Mouse (Mus musculus): ENCODE results near the gene Mrpl42. TPM values are rescaled to one million over a fixed set of nuclear protein-coding genes. Genes with fewer than 3 reads are reported as not detected.
A peak's percentile ranks its signal among the peaks of the same experiment; 100 is the strongest.

Gene Mrpl42
- total RNA-seq, 2 experiments from 2014 or later, result 71.7 to 74.5 TPM

- H3K27ac ChIP-seq, result no peak overlapping the region
- H3K4me3 ChIP-seq, result no peak overlapping the region
- TF ChIP-seq CTCF (conservative IDR thresholded peaks at IDR 0.05), result peak; percentile 52
- no peak for DNase-seq (ENCODE audit: low spot score in 2 of 2)
Observed at GRCm38 (mm10) chr10:95535399-95536221, 33.9 kb upstream of the Mrpl42 start.

DNA sequence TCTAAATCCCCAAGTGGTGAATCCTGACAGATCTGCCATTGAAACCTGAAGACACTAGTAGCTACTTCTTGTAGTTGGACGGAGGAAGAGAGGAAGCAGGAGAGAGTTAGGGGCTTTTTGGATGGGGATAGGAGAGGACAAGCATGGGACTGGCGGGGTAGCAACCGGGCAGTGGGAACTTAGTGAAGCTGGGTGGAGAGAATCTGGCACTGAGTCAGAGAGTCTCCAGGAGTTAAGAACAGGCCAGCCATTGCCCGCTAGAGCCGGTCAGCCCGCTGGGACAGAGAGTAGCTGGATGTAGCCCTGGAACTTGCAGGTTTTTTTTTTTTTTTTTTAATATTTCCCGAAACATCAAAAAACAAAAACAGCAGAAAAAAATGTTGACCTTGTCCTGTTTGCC lies 31.6 kb upstream of the Mrpl42 start:
- no peak for TF ChIP-seq CTCF (conservative IDR thresholded peaks at IDR 0.05)
- Histone ChIP-seq H3K4me3 (no peak overlapping the region), H3K27ac (no peak overlapping the region)
- DNase-seq (ENCODE audit: low spot score in 2 of 2), result no peak

- no peak for DNase-seq (ENCODE audit: low spot score in 2 of 2)
- H3K4me3 ChIP-seq, result no peak overlapping the region
- TF ChIP-seq CTCF (conservative IDR thresholded peaks at IDR 0.05), result no peak
- no peak overlapping the region for H3K27ac ChIP-seq
Observed at GRCm38 (mm10) chr10:95532916-95533315, 31.2 kb upstream of the Mrpl42 start.

DNA sequence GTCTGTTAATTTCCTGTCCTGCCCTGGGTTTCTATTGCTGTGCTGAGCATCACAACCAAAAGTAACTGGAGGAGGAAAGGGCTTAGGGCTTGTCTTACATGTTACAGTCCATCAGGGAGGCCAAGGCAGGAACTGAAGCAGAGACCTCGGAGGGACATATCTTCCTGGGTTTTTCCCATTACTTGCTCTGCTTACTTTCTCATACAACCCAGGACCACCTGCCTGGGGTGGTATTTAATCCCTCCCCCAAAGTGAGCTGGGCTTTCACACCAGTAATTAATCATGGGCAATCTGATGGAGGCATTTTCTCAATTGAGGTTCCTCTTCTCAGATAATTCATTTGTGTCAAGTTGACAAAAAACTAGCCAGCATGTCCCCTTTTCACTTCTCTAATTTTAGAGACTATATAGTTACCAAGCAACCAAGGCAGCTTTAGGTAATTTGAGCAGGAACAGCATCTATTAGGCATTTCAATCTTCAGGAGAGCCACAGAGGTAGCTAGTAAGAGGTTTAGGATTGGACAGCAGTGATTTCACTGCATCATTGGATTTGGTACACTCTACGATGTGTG lies 28.9 kb upstream of the Mrpl42 start:
- Histone ChIP-seq H3K27ac (no peak overlapping the region), H3K4me3 (no peak overlapping the region)
- DNase-seq (ENCODE audit: low spot score in 2 of 2), result no peak
- TF ChIP-seq CTCF (conservative IDR thresholded peaks at IDR 0.05), result no peak

DNA sequence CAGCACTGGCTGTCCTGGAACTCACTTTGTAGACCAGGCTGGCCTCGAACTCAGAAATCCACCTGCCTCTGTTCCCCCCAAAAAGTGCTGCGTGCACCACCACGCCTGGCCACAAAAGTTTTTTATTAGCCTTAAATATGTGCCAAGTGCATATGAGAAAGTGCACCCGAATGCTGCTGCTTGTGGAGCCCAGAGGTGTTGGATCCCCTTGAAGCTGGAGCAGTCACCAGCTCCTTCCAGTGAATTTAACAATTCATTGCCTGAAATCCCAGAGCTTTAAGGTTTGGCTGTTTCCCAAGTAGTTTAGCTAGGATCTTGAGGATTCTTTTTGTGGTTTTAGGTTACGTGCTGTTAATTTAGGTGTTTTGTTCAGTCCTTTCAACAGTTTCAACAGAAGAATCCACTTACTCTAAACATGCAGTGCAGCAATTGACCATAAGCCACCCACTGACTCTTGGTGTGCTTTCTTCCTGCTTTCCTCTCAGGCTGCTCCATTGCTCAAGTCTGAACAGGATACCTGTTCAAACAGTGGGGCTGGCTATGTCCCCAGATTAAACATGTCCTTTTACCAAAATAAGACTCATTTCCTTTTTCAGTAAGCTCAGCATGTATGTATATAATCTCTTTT lies 24.9 kb upstream of the Mrpl42 start:
- TF ChIP-seq CTCF (conservative IDR thresholded peaks at IDR 0.05), result no peak
- DNase-seq (ENCODE audit: low spot score in 2 of 2), result no peak
- Histone ChIP-seq H3K4me3 (no peak overlapping the region), H3K27ac (no peak overlapping the region)

DNA sequence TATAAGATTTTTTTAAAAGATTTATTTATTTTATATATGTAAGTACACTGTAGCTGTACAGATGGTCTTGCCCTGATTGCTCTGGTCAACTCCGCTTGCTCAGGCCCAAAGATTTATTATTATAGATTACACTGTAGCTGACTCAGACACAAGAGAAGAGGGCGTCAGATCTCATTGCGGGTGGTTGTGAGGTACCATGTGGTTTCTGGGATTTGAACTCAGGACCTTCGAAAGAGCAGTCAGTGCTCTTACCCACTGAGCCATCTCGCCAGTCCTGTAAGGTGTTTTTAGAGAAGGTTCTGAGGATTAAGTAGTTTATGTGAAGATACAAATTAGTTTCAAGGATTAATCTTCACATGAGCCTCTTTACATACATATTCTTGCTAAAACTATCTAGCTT lies 24.1 kb upstream of the Mrpl42 start:
- H3K4me3 ChIP-seq, result no peak overlapping the region
- no peak for TF ChIP-seq CTCF (conservative IDR thresholded peaks at IDR 0.05)
- DNase-seq (ENCODE audit: low spot score in 2 of 2), result no peak
- H3K27ac ChIP-seq, result no peak overlapping the region

GRCm38 (mm10) chr10:95525037-95525675 lies 23.4 kb upstream of the Mrpl42 start:
- no peak overlapping the region for H3K4me3 ChIP-seq
- H3K27ac ChIP-seq, result no peak overlapping the region
- DNase-seq (ENCODE audit: low spot score in 2 of 2), result no peak
- no peak for TF ChIP-seq CTCF (conservative IDR thresholded peaks at IDR 0.05)

- no peak for DNase-seq (ENCODE audit: low spot score in 2 of 2)
- TF ChIP-seq CTCF (conservative IDR thresholded peaks at IDR 0.05), result no peak
- H3K4me3 ChIP-seq, result no peak overlapping the region
- no peak overlapping the region for H3K27ac ChIP-seq
Observed at GRCm38 (mm10) chr10:95517656-95518055, 15.9 kb upstream of the Mrpl42 start.

DNA sequence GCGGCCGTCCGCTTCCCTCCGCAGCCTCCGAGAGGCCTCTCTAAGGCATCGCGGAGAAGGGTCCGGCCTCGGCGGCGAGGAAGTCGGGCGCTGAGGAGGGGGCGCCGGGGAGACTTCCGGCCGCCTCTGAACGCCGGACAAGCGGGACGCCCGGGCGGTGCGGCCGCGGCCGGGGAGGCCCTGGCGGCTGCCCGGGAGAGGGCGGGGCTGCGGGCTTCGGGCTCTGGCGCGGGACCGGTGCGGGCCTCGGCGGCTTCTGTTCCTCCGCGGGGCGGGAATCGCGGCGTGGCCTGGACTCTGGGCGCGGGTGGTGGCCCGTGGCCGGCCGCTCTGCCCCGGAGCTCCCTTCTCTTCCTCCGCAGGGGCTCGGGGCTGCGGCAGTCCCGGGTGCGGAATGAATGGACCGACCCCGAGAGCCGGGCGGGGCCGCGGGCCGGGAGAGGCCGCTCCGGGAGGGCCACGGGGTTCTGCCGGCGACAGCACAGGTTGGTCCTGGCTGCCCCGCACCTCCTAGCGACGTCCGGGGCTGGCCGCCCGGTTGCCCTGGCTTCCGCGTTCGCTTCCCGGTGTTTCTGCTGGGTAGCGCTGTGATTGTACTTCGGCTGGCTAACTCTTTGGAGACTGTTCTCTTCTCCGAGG lies 13.7 kb upstream of the Mrpl42 start:
- peak overlapping the region; percentile 89 for H3K4me3 ChIP-seq
- peak; percentile 24 to 25 for DNase-seq (ENCODE audit: low spot score in 2 of 2)
- no peak for TF ChIP-seq CTCF (conservative IDR thresholded peaks at IDR 0.05)

GRCm38 (mm10) chr10:95514656-95515292 lies 13.0 kb upstream of the Mrpl42 start, which contains the start of gene Ube2n:
Ube2n (plus strand) TSS chr10:95515145.
- H3K4me3 ChIP-seq, result peak within 1 kb of the TSS; percentile 89
- DNase-seq (ENCODE audit: low spot score in 2 of 2), result peak; percentile 97 to 99
- peak within 1 kb of the TSS; percentile 95 for H3K27ac ChIP-seq
- 0 out of 2 replicates have a peak, but pooled peaks have one; percentile 10 for TF ChIP-seq CTCF (conservative IDR thresholded peaks at IDR 0.05)

More for the DNA sequence above, 13.7 kb upstream of the Mrpl42 start:
- peak overlapping the region; percentile 95 for H3K27ac ChIP-seq

- DNase-seq (ENCODE audit: low spot score in 2 of 2), result no peak
- H3K4me3 ChIP-seq, result peak overlapping the region; percentile 89
Observed at GRCm38 (mm10) chr10:95513768-95514556, 12.2 kb upstream of the Mrpl42 start.

More at GRCm38 (mm10) chr10:95513768-95514556, 12.2 kb upstream of the Mrpl42 start:
- TF ChIP-seq CTCF (conservative IDR thresholded peaks at IDR 0.05), result no peak
- peak overlapping the region; percentile 95 for H3K27ac ChIP-seq
